Mouse (Mus musculus) ZHBTc4 (cell line): Measurements from ENCODE around the gene Defa23.
"Not testable (repeated sequence)": the region's sequence is repeated elsewhere in the genome, so short reads cannot be mapped to it uniquely, and the experiment has no call there.

Experiments
- DNase-seq: peaks from one replicate; pipeline ENCODE4 v3.0.0-alpha.2; 2011; ENCODE audit warnings: low read depth, low spot score

Defa23 gene

GRCm38 (mm10) chr8:21054747-21055146, at the start of gene Defa23:
Gene Defa23, plus strand, starts transcription at chr8:21055047.
- DNase-seq, result not testable (repeated sequence)

DNA sequence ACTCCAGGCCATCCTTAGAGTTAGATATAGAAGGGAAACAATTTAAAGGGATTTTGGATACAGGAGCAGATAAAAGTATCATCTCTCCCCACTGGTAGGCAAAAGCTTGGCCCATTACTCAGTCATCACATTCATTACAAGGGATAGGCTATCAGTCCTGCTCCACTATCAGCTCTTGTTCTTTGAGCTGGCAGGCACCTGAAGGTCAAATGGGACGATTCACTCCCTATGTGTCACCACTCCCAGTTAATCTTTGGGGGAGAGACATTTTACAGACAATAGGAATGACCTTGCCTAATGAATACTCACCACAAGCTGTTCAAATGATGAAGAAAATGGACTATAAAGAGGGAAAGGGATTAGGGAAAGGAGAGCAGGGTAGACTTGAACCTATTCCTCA, 48.0 kb upstream of the Defa23 start:
- DNase-seq, result peak; percentile 71

GRCm38 (mm10) chr8:21008578-21008977, 46.3 kb upstream of the Defa23 start:
- peak; percentile 73 for DNase-seq

- DNase-seq, result peak; percentile 79
Measured at GRCm38 (mm10) chr8:21010548-21010947, 44.3 kb upstream of the Defa23 start.

DNA sequence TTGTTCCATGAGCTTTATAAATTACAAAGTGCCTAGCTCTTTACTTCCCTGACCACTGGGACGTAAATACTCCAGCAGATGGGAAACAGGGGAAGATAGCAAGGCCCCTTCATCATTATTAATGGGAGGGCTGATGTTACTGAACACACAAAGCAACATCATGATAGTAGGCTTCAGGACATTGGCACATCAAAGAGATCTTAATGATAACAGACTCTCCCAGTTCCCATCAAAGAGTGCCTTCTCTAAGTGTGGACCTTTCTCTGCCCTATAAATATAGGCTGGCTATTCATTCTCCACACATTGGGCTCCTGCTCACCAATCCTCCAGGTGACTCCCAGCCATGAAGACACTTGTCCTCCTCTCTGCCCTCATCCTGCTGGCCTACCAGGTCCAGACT, 29.6 kb upstream of the Defa23 start, which contains the start of gene Defa21:
Defa21 (plus strand) TSS at position 301 of the 400 bp plus-strand sequence.
- DNase-seq, result not testable (repeated sequence)

DNA sequence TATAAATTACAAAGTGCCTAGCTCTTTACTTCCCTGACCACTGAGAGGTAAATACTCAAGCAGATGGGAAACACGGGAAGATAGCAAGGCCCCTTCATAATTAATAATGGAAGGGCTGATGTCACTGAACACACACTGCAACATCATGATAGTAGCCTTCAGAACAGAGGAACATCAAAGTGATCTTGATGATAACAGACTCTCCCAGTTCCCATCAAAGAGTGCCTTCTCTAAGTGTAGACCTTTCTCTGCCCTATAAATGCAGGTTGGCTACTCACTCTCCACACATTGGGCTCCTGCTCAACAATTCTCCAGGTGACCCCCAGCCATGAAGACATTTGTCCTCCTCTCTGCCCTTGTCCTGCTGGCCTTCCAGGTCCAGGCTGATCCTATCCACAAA, 9.9 kb downstream of the Defa23 start, which contains the start of gene Defa35:
Defa35 (plus strand) TSS at position 301 of the 400 bp plus-strand sequence.
- DNase-seq, result not testable (repeated sequence)

DNA sequence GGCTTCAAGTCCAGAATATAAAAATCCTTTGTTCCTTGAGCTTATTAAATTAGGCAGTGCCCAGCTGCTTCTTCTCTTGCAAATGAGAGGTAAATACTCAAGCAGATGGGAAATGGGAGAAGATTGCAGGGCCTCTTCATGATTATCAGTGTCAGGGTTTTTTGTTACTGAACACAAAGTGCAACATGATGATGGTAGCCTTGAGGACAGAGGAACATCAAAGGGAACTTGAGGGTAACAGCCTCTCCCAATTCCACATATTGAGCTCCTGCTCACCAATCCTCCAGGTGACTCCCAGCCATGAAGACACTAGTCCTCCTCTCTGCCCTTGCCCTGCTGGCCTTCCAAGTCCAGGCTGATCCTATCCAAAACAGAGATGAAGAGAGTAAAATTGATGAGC, 29.3 kb downstream of the Defa23 start, which contains the start of gene Defa25:
Defa25 (plus strand) TSS at position 301 of the 400 bp plus-strand sequence.
- not testable (repeated sequence) for DNase-seq

GRCm38 (mm10) chr8:21093106-21093505, 38.3 kb downstream of the Defa23 start:
- DNase-seq, result peak; percentile 86

GRCm38 (mm10) chr8:21095950-21096349, 41.1 kb downstream of the Defa23 start, which contains the start of gene Gm14851:
Gene Gm14851, minus strand, starts transcription at chr8:21096050.
- DNase-seq, result not testable (repeated sequence)
